Mouse (Mus musculus) spleen, postnatal 10 days (tissue): ENCODE data around the gene Tcta.
A peak's percentile ranks its signal among the peaks of the same experiment; 100 is the strongest.
"Not testable (repeated sequence)": the region's sequence is repeated elsewhere in the genome, so short reads cannot be mapped to it uniquely, and the experiment has no call there.

Source experiments
- DNase-seq, 2 experiments: peaks; one replicate each; pipeline ENCODE4 v3.0.0; 2021 to 2022; ENCODE audit warnings: low spot score in 2 of 2

Gene Tcta

GRCm38 (mm10) chr9:108271941-108272340, 34.0 kb downstream of the Tcta start:
- no peak for DNase-seq

GRCm38 (mm10) chr9:108268701-108269100, 37.3 kb downstream of the Tcta start:
- DNase-seq, result not testable (repeated sequence)

GRCm38 (mm10) chr9:108267691-108268090, 38.3 kb downstream of the Tcta start:
- DNase-seq, result no peak

GRCm38 (mm10) chr9:108266261-108266935, 39.6 kb downstream of the Tcta start:
- no peak for DNase-seq

DNA sequence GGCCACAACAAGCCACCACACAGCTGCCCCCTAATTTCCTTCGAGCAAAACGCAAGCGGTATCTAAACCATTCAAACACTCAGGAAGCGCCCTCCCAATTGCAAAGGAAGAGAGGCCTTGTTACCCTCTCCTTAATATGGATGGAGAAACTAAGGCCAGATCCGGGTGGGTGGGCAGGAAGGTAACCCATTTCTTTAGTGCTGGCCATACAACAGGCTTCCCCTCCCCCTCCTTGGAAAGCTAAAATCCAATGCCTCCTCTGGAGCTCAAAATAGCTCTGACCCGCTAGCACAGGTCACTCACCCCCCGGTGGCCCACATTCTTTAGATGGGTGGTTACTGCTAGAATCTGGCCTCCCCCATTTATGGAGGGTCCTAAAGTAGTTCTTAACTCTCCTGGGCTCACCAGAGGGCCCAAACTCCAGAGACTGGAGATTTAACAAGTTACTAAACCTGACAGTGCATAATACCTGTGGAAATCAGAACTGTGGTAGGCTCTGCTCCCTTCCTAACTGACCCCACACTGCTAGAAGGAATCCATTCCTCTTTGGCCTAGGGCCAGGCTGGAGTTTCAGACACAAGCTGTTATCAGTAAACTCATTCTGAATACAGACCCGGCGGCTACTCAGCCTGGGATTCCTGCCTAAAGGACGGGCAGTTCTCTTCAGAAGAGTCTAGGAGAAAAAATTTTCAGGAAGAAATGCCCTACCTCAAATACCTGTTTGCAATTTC, 41.6 kb downstream of the Tcta start:
- peak in 1 of 2 experiments; percentile 36 for DNase-seq

DNA sequence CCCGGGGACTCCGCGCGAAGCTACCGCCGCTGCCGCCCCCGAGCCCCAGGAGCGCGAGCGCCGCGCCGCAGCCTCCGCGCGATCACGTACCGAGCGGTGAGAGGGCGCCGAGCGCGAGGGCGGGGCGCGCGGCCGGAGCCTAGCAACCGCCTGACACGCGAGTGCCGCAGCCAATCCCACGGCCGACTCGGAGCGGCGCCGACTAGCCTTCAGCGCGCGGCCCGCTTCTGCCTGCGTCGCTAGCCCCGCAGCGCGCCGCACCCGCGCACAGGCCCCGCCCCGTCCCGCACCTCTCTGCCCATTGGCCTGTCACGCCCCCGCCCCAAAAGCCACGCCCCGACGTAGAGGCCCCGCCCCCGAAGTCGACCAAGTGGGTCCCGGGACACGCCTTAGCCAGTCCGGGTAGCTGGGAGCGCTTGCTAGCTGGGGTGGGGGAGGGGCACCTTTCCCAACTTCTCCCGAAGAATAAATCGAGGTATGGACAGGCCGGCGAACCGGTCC, 42.2 kb downstream of the Tcta start, which contains the start of gene Dag1:
TSS of gene Dag1 (minus strand) at position 269 of the 501 bp plus-strand sequence.
- DNase-seq, result peak; percentile 98 to 99

DNA sequence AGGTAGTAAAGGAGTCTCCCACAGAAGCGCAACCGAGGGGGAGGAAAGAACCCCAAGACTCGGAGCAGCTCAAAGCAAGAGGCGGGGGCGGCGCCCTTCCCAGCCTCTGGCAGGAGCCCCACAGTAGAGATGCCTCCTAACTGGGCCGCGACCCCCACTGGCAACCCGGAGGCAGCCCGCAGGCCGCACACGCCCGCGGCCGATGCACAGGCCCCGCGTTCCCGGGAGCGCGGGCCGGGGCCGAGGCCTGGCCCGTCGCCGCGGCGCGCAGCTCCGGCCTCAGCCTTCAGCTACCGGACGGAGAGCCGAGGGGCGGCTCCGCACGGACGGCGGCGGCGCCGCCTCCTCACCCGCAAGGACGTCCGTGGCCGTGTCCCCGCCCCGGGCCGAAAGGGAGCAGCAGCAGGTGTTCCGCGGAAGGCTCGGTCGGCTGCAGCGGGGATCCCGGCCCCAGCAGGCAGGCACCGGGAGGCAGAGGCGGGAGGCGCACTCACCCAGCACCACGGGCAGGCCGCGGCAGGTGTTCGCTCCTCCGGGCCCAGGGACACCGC, 42.8 kb downstream of the Tcta start:
- no peak for DNase-seq

GRCm38 (mm10) chr9:108262494-108263049, 43.4 kb downstream of the Tcta start:
- no peak for DNase-seq

DNA sequence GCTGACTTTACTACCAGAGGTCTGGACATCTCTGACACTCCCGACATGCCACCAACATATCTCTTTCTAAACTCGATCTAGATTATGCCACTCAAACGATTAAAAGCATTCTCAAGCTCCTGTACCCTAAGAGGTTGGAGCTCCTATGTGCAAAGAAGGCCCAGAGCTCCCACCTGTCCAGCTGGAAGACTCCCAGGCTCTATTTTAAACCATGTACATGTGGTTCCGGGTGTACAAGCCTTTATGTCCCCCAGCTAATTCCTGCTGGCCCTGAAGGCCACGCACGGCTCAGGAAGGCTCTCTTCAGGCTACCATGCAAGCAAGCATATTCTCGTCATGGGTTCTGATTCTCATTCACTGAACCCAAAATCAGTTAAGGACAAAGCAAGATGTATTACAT, 44.1 kb downstream of the Tcta start:
- no peak for DNase-seq

- no peak for DNase-seq
Measured at GRCm38 (mm10) chr9:108260526-108260925, 45.4 kb downstream of the Tcta start.
